Mouse (Mus musculus) heart, postnatal 25 days (tissue): ENCODE data around the gene Adam12. TPM values are rescaled to one million over a fixed set of nuclear protein-coding genes. Genes with fewer than 3 reads are reported as not detected.
A peak's percentile ranks its signal among the peaks of the same experiment; 100 is the strongest.

Experiments
- DNase-seq: peaks from one replicate; pipeline ENCODE4 v3.0.0; 2022; ENCODE audit warnings: low spot score
- intact Hi-C: fragments of 180-260 bp; cut with DNase I; formaldehyde crosslinking; loops from one replicate; pipeline ENCODE4 v1.15.1; 2025
- total RNA-seq, 2 experiments: library from RNA; stranded (reverse); gene quantifications; 2 replicates each; pipeline ENCODE4 v1.2.3; 2021

The Adam12 gene
- total RNA-seq, 2 experiments from 2014 or later: 0.78 to 1.4 TPM

- intact Hi-C loops: no loop called here
- DNase-seq: no peak
These were observed 68.2 kb downstream of the Adam12 start for GRCm38 (mm10) chr7:134163751-134164150.

GRCm38 (mm10) chr7:134162886-134163285 is 69.1 kb downstream of the Adam12 start:
- intact Hi-C loops: no loop called here
- no peak for DNase-seq

- intact Hi-C loops: no loop called here
- no peak for DNase-seq
These were observed 72.3 kb downstream of the Adam12 start for GRCm38 (mm10) chr7:134159608-134160007.

DNA sequence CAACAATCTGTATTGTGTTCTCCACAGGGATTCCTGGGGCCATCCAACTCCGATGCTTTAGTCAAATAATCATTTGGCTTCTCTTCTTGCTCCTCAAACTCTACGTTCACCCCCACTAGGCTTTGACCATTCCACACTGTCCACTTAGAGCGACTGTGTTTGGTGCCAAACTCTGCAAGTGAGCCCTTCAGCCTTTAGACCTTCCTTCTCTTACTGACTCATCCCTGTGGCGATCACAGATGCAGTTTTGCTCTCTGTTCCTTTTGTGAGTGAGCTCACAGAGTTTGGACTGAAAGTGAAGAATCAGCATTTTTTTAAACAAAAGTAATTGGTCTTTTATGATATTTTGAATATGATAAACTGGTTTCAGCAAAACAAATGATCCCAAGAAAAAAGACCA is 80.6 kb downstream of the Adam12 start:
- DNase-seq: no peak

DNA sequence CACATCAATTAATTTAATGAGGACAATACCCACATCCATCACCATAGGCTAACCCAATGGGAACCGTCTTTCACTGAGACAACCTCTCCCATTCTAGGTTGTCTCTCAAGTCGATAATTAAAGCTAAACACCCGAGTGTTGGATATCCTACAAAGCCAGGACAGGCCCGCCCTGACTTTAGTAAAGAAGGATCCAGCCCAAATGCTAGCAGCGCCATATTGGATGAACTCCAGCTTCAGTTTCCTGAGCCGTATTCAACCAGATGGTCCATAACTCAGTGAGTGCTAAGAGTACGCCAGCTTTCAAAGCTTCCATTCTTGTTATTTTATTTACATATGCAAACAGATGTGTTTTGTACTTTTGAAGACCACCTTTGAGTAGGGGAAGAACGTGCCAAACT is 81.6 kb downstream of the Adam12 start:
- intact Hi-C loops: no loop called here
- no peak for DNase-seq

More for the DNA sequence above, 80.6 kb downstream of the Adam12 start:
- intact Hi-C loops: no loop called here

DNA sequence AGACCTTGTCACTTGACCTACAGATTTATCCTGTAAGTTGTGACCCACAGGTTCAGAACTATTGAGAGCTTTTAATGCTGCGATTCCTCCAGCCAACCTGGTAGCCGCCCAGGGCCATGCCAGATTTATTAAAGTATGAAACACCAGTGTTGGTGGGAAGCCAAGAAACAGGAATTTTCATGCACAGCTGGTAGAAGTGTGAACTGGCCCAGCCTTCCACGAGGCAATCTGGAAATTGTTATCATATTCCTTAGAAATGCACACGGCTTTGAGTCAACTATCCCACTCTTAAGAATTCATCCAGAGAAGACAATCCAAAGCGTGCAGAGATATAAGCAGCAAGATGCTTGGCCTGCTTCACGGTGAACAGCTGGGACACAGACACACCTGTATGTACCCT is 82.6 kb downstream of the Adam12 start:
- no peak for DNase-seq
- intact Hi-C loops: no loop called here

DNA sequence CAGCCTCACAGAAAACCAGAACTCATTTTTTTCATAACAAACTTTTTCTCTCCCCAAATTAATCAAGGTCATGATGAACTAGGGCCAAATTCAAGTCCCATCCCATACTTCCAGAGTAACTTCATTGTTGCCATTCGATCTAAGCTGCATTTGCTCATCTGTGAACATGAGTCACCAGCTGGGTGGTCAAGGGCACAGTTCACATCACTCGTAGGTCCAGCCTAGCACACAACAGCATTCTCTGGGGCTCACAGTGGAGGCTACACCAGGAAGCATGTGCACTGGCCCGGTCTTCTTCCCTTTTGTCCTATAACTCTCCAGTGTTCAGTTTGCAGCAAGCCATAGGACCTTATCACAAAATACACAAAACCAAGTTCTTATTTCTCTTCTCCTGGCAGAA is 84.4 kb downstream of the Adam12 start:
- DNase-seq: no peak
- intact Hi-C loops: no loop called here

DNA sequence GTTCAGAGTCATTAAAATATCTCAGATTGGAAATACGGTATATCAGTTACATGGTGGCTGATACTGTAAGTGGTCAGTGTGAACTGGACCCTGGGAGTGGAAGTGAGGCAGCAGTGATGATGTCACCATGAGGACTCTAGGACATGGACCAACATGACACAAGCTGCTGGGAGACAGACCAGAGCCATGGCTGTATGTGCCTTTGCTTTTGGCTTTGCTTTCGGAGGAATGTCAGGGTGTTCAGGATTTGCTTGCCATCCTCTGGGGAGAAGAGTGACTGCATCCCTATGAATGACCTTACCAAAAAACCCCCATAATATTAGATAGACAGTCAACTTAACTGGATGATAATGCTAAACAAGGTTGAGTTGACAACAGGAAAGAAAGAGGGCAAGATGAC is 85.1 kb downstream of the Adam12 start:
- DNase-seq: no peak
- intact Hi-C loops: no loop called here

DNA sequence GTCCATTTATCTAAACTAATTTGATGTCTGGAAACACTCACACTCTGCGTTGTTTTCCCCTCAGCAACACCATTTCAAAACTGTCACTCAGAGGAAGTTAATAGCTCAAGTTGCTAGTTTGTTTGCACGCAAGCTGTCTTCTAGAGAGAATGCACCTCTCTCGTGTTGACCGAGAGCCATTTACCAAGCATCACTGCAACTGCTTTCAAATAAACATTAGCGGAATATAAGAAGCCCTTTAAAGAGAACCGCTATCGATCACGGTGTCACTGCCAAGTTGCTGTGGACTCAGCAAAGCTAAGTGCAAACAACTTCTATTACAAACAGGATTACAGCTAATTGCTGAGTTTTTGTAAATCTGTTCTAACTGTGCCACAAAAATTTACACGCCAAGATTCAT is 87.8 kb downstream of the Adam12 start:
- no peak for DNase-seq
- intact Hi-C loops: no loop called here

DNA sequence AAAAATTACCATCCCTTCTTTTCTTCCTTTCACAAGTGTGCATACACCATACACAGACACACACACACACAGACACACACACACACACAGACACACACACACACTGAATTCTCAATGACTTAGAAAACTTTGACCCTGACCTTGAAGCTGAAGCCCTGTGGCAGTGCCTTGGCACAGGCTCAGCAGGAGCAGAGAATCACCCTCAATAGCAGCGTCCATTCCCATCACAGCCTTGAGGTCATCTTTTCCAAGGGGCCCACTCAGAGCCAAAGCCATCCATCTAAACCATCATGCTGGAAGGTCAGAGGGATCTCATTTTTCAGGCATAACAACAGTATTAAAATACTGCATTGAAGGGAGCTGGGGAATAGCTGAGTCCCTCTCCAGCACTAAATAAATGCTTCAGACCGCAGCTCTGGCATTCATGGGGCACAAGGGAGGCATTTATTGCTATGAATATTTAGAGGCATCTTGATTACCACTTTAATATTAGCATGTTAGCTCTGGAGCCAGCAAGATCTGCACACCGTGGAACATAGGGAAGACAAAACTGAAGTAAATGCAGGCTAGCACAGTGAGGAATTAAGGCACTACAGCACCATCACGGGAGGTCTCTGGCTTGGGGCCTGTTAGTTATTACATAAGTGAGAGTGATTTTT is 92.5 kb downstream of the Adam12 start:
- no peak for DNase-seq
- intact Hi-C loops: no loop called here

GRCm38 (mm10) chr7:134132323-134132722 is 99.6 kb downstream of the Adam12 start:
- DNase-seq: no peak
- intact Hi-C loops: no loop called here

GRCm38 (mm10) chr7:134128087-134128522 is 103.8 kb downstream of the Adam12 start:
- no peak for DNase-seq
- intact Hi-C loops: no loop called here

DNA sequence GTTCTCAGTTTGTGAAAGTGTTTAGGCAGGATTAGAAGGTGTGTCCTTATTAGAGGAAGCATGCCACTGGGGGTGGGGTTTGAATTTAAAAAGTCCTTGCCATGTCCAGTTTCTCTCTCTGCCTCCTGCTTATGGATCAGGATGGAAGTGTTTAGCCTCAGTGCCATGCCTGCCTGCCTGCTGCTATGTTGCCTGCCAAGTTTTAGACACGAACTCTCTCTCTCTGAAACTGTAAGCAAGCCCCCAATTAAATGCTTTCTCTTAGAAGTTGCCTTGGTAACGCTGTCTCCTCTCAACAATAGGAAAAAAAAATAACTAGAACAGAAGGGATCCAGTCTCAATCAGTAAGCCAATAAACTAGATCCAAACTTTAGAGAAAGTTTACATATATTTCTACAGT is 110.5 kb downstream of the Adam12 start:
- intact Hi-C loops: no loop called here
- no peak for DNase-seq

GRCm38 (mm10) chr7:134115438-134115837 is 116.5 kb downstream of the Adam12 start:
- peak; percentile 14 for DNase-seq
- intact Hi-C loops: no loop called here

- intact Hi-C loops: no loop called here
- DNase-seq: no peak
These were observed 117.4 kb downstream of the Adam12 start for GRCm38 (mm10) chr7:134114311-134115188.

DNA sequence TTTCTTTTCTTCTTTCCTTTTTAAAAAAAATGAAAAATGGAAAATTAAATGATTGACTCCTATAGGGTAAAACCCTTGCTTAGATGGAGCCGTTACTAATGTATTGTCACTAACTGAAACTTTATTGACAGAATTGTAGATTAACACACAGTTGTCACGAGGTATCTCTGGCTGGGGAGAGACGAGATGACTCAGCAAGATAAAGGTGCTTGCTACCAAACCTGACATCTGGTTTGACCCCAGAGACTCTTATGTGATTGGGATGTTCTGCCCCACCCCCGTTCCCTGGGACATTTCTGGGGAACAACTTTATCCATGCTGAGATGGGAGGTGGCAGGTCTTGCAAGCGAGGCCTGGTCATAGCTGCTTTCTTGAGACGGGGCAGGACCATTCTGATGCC is 118.1 kb downstream of the Adam12 start:
- intact Hi-C loops: no loop called here
- no peak for DNase-seq

- no peak for DNase-seq
These were observed 121.8 kb downstream of the Adam12 start for GRCm38 (mm10) chr7:134110116-134110515.

GRCm38 (mm10) chr7:134107849-134108248 is 124.1 kb downstream of the Adam12 start:
- no peak for DNase-seq
- intact Hi-C loops: no loop called here

More at GRCm38 (mm10) chr7:134110116-134110515, 121.8 kb downstream of the Adam12 start:
- intact Hi-C loops: no loop called here

GRCm38 (mm10) chr7:134099010-134099409 is 132.9 kb downstream of the Adam12 start:
- DNase-seq: no peak
- intact Hi-C loops: no loop called here

GRCm38 (mm10) chr7:134097861-134098260 is 134.1 kb downstream of the Adam12 start:
- no peak for DNase-seq
- intact Hi-C loops: no loop called here

DNA sequence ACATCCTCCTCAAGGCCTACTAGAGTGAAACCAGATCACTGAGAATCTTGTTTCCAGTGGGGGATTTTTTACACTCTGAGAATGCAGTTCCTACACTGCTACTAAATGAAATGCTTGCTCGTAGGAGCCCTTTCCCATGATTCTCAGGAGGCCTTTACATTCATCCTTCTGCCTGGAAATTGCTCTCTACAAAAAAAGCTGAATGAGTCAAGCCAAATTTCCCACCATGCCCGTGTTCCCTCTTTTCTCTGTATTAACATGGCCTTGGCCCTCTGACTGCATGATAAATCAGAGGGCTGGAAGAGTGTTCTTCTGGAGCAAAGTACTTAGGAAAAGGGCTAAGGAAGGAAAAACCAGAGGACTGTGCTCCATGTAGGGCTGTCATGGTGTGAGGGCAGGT is 138.1 kb downstream of the Adam12 start:
- intact Hi-C loops: no loop called here
- DNase-seq: no peak
